Mouse (Mus musculus) E14TG2a.4 (cell line): ENCODE measurements around the gene Vmp1.

Experiments
- CTCF ChIP-seq: conservative IDR thresholded peaks from 2 replicates; pipeline ENCODE4 v1.5.1; 2014; ENCODE audit warnings: low read length
- NANOG ChIP-seq: IDR thresholded peaks from 2 replicates; pipeline ENCODE4 v1.6.1; 2014; ENCODE audit warnings: borderline replicate concordance, low read length, mixed read lengths
- POU5F1 ChIP-seq: IDR thresholded peaks from 2 replicates; pipeline ENCODE4 v1.6.1; 2014; ENCODE audit warnings: low read length, borderline replicate concordance

- TF ChIP-seq CTCF, result no peak
- TF ChIP-seq POU5F1, result no peak
- TF ChIP-seq NANOG, result no peak
Observed at GRCm38 (mm10) chr11:86614607-86615006, 69.0 kb downstream of the Vmp1 start.
